Mouse (Mus musculus): Measurements from ENCODE around the gene Ank.

DNA sequence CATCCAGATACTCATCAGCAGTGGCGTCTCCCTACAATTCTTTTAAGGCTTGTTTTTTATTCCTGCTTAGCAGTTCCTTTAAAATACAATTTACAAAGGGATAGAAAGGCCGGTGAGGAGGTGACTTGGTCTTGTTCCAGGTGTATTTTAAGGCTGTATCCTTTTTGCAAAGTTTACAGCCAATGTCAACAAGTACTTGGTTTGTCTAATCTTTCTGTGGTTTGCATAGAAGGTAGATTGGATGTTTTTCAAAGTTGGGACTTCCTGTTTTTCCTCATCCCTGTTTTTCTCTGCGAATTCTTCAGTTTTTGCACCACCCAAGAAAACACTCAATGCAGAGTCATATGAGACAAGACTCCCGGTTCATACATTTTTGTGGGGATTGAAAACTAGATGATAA is 62.4 kb downstream of the Ank start:
- TF ChIP-seq POLR2A (IDR thresholded peaks at IDR 0.05; ENCODE audit: insufficient read depth, low read depth, low read length): no peak
- no peak for TF ChIP-seq EP300 (IDR thresholded peaks at IDR 0.05; ENCODE audit: insufficient read depth, low read depth, low read length)
- TF ChIP-seq CTCF (IDR thresholded peaks at IDR 0.05): no peak
